Mouse (Mus musculus): ENCODE data around the gene Dmkn.

The Dmkn gene

GRCm38 (mm10) chr7:30761769-30762352, 1.7 kb upstream of the Dmkn start:
- no peak for DNase-seq (ENCODE audit: low spot score)

GRCm38 (mm10) chr7:30765173-30765572, 1.6 kb downstream of the Dmkn start:
- DNase-seq (ENCODE audit: low spot score): no peak

GRCm38 (mm10) chr7:30766408-30766807, 2.9 kb downstream of the Dmkn start:
- DNase-seq (ENCODE audit: low spot score): no peak

GRCm38 (mm10) chr7:30769236-30769635, 5.7 kb downstream of the Dmkn start:
- DNase-seq (ENCODE audit: low spot score): no peak

DNA sequence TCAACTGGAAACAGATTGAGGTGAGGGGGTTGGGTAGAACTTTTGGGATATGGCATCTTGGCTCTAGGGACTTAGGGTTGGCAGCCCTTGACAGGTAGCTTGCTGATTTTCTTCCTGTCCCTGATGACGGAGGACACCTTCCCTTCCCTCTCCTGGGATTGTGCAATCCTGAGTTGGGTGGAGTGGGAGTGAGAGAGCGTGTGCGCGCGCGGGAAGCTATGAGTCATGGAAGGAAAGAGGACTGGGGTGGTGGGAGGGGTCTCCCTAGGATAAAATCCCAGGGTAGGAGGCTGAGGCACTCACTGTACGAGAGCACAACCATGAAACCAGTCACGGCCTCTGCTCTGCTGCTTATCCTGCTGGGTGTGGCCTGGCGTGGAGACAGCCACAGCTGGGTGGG, 12.5 kb downstream of the Dmkn start:
- DNase-seq (ENCODE audit: low spot score): no peak

DNA sequence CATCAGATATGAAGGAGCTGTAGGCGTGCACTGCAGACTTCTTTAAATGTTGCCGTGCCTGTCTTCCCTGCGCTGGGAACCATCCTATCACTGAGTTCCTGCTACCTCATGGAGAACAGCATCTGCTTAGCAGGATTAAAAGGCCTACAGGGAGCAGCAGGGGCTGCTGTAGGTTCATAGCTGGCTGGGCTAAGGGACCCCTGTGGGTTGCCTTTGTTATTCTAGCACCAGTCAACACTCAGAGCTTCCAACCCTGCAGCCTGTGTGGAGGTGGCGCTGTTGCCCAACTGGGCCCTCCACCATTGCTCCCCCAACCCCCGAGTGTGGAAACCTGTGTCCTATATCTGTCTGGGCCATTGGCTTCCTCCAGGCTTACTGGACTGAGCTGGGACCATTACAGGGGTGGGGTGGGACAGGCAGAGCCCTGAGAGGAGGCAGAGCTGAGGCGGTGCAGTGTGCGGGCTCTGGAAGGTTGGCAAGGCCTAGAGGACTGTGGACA, 13.6 kb downstream of the Dmkn start:
- no peak for DNase-seq (ENCODE audit: low spot score)

- DNase-seq (ENCODE audit: low spot score): no peak
Measured at GRCm38 (mm10) chr7:30777911-30778310, 14.4 kb downstream of the Dmkn start.

- DNase-seq (ENCODE audit: low spot score): no peak
Measured at GRCm38 (mm10) chr7:30781792-30782191, 18.2 kb downstream of the Dmkn start.

DNA sequence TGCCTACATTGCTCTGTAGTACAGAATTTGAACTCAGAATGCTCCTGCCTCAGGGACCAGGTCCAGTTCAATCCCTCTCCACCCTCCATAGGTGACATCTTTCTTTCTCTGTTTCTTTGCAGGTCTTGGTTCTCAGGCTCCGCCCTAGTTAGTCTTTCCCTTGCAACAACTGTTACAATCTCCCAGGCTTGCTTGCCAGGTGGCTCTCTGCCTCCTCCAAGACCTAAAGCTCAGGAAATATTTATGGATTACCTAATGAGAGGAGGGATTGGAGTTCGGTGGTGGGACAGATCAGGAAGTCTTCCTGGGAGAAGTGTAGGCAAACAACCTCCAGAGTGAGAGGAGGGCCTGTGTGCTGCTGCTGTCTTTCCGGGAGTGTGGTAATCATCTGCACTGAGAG, 19.1 kb downstream of the Dmkn start:
- no peak for DNase-seq (ENCODE audit: low spot score)

- no peak for DNase-seq (ENCODE audit: low spot score)
Measured at GRCm38 (mm10) chr7:30785154-30785553, 21.6 kb downstream of the Dmkn start.

GRCm38 (mm10) chr7:30785721-30786546, 22.4 kb downstream of the Dmkn start:
- no peak for DNase-seq (ENCODE audit: low spot score)

- DNase-seq (ENCODE audit: low spot score): no peak
Measured at GRCm38 (mm10) chr7:30787377-30788022, 23.9 kb downstream of the Dmkn start, which contains the start of gene Krtdap. TSS of gene Krtdap (plus strand) at chr7:30787896.

DNA sequence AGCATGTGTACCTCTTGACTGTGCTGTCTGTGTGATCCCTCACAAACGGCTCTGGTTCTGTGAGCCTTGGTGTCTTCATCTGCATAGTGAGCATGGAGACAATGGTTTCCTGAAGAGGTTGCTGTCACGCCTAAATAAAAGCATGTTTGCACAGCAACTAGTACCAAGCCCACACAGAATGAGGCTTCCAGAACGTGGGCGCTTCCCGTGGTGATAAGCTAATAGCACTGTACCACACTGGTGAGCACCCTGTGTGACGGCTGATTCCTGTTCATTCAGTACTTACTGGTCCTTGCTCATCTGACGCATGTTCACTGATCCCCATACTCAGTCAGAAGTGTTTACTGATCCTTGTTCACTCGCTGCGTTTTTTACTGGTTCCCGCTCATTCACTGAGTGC, 26.6 kb downstream of the Dmkn start:
- DNase-seq (ENCODE audit: low spot score): no peak

- DNase-seq (ENCODE audit: low spot score): no peak
Measured at GRCm38 (mm10) chr7:30791921-30792320, 28.4 kb downstream of the Dmkn start.

DNA sequence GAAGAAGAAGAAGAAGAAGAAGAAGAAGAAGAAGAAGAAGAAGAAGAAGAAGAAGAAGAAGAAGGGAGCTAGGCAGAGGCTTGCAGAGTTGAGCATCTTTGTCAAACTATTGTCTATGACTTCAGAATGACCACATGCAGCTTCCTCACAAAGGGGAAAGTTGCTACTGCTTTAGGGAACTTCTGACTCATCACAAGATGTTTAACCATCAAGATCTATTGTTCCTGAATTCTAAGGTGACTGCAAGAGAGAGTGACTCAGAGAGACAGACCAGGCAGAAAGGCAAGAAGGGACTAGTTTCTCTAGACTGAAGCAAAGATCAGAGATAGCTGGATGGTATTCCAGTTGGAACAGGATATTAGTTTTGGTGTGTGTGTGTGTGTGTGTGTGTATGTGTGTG, 31.4 kb downstream of the Dmkn start:
- DNase-seq (ENCODE audit: low spot score): no peak

GRCm38 (mm10) chr7:30796790-30797189, 33.2 kb downstream of the Dmkn start:
- no peak for DNase-seq (ENCODE audit: low spot score)

GRCm38 (mm10) chr7:30800653-30801052, 37.1 kb downstream of the Dmkn start:
- no peak for DNase-seq (ENCODE audit: low spot score)

- DNase-seq (ENCODE audit: low spot score): no peak
Measured at GRCm38 (mm10) chr7:30803256-30803655, 39.7 kb downstream of the Dmkn start.

- DNase-seq (ENCODE audit: low spot score): no peak
Measured at GRCm38 (mm10) chr7:30804026-30804715, 40.6 kb downstream of the Dmkn start.

- no peak for DNase-seq (ENCODE audit: low spot score)
Measured at GRCm38 (mm10) chr7:30805924-30806323, 42.4 kb downstream of the Dmkn start.

- no peak for DNase-seq (ENCODE audit: low spot score)
Measured at GRCm38 (mm10) chr7:30810319-30810718, 46.8 kb downstream of the Dmkn start.

DNA sequence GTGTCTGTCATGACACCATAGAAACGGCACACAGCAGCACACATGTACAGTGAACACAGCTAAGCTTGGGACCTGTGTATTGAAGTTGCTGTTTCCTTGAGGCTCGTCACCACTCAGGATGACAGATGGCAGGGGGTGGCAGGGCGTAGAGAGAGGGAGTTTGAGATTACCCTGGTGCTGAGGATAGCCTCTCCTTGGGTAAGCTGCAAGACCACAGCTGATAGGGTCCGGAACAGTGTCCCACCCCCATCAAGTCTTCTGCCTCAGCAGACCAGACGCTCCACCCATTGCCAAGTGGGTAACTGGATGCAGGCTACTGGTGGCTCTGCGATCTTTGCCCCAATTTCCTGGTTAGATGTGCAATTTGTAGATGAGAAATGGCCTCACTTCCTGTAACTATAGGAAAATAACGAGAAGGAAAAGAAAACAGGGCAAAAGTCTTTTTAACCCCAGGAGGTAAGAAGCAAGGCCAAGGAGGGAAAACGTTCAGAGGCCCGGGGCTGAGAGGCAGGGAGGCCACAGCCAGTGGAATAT, 48.3 kb downstream of the Dmkn start:
- no peak for DNase-seq (ENCODE audit: low spot score)
